Mouse (Mus musculus) hematopoietic stem cell, adult 5-6 weeks (primary cell): ENCODE data around the gene Ptafr. TPM values are rescaled to one million over a fixed set of nuclear protein-coding genes. Genes with fewer than 3 reads are reported as not detected.

ENCODE experiments used
- ATAC-seq, 2 experiments: fragments of 125-278 bp in 1 of 2; replicated peaks in 1 of 2; 2 replicates each; pipeline ENCODE4 v1.8.0; 2016 to 2017; ENCODE audit warnings: inconsistent platforms in 2 of 2, mild to moderate bottlenecking in 2 of 2, moderate number of reproducible peaks in 2 of 2, low read depth in 1 of 2, moderate TSS enrichment in 1 of 2; ENCODE audit not compliant: low FRiP score in 2 of 2, poor library complexity in 2 of 2, severe bottlenecking in 2 of 2, insufficient read depth in 1 of 2, low TSS enrichment in 1 of 2
- total RNA-seq: library from RNA; stranded (forward); fragments of 172-1452, 232-1000 nt; gene quantifications from 2 replicates; pipeline ENCODE4 v1.2.3, GENCODE M21; 2017

The Ptafr gene
- total RNA-seq = 7.7 and 16.6 TPM in 2 replicates

- ATAC-seq = peak; percentile 97 to 99
Observed at GRCm38 (mm10) chr4:132563965-132564364, at the start of gene Ptafr. Gene Ptafr, plus strand, starts transcription at chr4:132564067.

GRCm38 (mm10) chr4:132514555-132515135 is 49.2 kb upstream of the Ptafr start:
- ATAC-seq = peak; percentile 28 to 32; a peak in 3 of 4 replicates

- peak; percentile 93 to 94 for ATAC-seq
Observed at GRCm38 (mm10) chr4:132515369-132516155, 48.3 kb upstream of the Ptafr start.

GRCm38 (mm10) chr4:132518066-132518465 is 45.8 kb upstream of the Ptafr start:
- no peak for ATAC-seq

GRCm38 (mm10) chr4:132519188-132519587 is 44.7 kb upstream of the Ptafr start:
- no peak for ATAC-seq

GRCm38 (mm10) chr4:132524321-132524741 is 39.5 kb upstream of the Ptafr start:
- no peak for ATAC-seq

GRCm38 (mm10) chr4:132524808-132525207 is 39.1 kb upstream of the Ptafr start:
- no peak for ATAC-seq

GRCm38 (mm10) chr4:132526678-132527077 is 37.2 kb upstream of the Ptafr start:
- no peak for ATAC-seq

- peak; percentile 51 to 72 for ATAC-seq
Observed at GRCm38 (mm10) chr4:132527917-132528522, 35.8 kb upstream of the Ptafr start.

GRCm38 (mm10) chr4:132529344-132529743 is 34.5 kb upstream of the Ptafr start:
- ATAC-seq = no peak

GRCm38 (mm10) chr4:132530033-132530804 is 33.6 kb upstream of the Ptafr start:
- ATAC-seq = no peak

- ATAC-seq = no peak
Observed at GRCm38 (mm10) chr4:132532496-132532895, 31.4 kb upstream of the Ptafr start.

- ATAC-seq = peak; percentile 87 to 88
Observed at GRCm38 (mm10) chr4:132532981-132533916, 30.6 kb upstream of the Ptafr start, which contains the start of gene Atpif1. Gene Atpif1, minus strand, starts transcription at chr4:132533659.

GRCm38 (mm10) chr4:132535406-132536121 is 28.3 kb upstream of the Ptafr start, which contains the start of gene Dnajc8:
Gene Dnajc8, plus strand, starts transcription at chr4:132535550.
- ATAC-seq = peak; percentile 51 to 70; a peak in 3 of 4 replicates

GRCm38 (mm10) chr4:132539481-132539880 is 24.4 kb upstream of the Ptafr start:
- ATAC-seq = no peak

GRCm38 (mm10) chr4:132541413-132541812 is 22.5 kb upstream of the Ptafr start:
- ATAC-seq = no peak
